Mouse (Mus musculus) liver, postnatal 0 days (tissue): Measurements from ENCODE around the gene Cog3.
A peak's percentile ranks its signal among the peaks of the same experiment; 100 is the strongest.

Experiments
- CTCF ChIP-seq: sonication (generic); IDR thresholded peaks from 2 replicates; pipeline ENCODE4 v1.5.1; 2016; ENCODE audit warnings: antibody characterized with exemption, low read depth
- EP300 ChIP-seq: IDR thresholded peaks from 2 replicates; pipeline ENCODE4 v1.6.1; 2016; ENCODE audit warnings: antibody characterized with exemption, low read depth, mild to moderate bottlenecking

DNA sequence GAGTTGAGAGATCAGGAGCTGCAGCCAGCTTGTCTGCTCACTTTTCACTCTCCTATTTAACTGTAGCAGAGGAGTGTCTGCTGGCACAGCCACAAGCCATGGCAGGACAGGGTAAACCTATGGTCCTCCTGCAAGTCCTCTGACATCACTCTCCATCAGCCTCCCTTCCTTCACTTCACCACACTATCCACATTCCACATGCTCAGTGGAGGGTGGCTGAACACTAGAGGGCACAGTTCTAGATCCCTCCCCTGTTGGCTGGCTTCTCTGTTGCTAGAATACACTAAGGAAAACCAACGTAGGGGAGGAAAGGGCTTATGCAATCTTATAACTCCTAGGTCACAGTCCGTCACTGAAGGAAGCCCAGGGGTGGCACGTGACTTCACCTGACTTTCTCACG is 27.3 kb downstream of the Cog3 start:
- TF ChIP-seq CTCF (peak; percentile 54), EP300 (no peak)
